Mouse (Mus musculus) hindbrain, embryonic 14.5 days (tissue): ENCODE measurements around the gene Pkp1. TPM values are rescaled to one million over a fixed set of nuclear protein-coding genes. Genes with fewer than 3 reads are reported as not detected.
A peak's percentile ranks its signal among the peaks of the same experiment; 100 is the strongest.

Source experiments
- ATAC-seq: fragments of 200-750 bp; cut with Nextera tagmentation; 2 replicates; pipeline ENCODE4 v1.8.0; 2017; ENCODE audit warnings: moderate number of reproducible peaks, mild to moderate bottlenecking, moderate TSS enrichment, moderate library complexity; ENCODE audit not compliant: low FRiP score
- DNase-seq: peaks from one replicate; pipeline ENCODE4 v3.0.0-alpha.2; 2015; ENCODE audit warnings: low spot score
- H3K27ac ChIP-seq: fragments of 300-500 bp; sonication (generic); 2 replicates; pipeline ENCODE4 v1.5.1; 2014; ENCODE audit warnings: mild to moderate bottlenecking, moderate library complexity
- H3K27me3 ChIP-seq: fragments of 300-500 bp; sonication (generic); 2 replicates; pipeline ENCODE4 v1.6.1; 2014; ENCODE audit warnings: mild to moderate bottlenecking, low read length, mixed read lengths; ENCODE audit not compliant: control insufficient read depth, insufficient read depth
- H3K36me3 ChIP-seq: fragments of 300-500 bp; sonication (generic); replicated peaks from 2 replicates; pipeline ENCODE4 v1.6.1; 2014; ENCODE audit not compliant: control insufficient read depth, insufficient read depth
- H3K4me1 ChIP-seq: fragments of 300-500 bp; sonication (generic); replicated peaks from 2 replicates; pipeline ENCODE4 v1.6.1; 2014; ENCODE audit warnings: antibody characterized with exemption, low read length, mixed read lengths; ENCODE audit not compliant: control insufficient read depth, insufficient read depth
- H3K4me2 ChIP-seq: fragments of 300-500 bp; sonication (generic); replicated peaks from 2 replicates; pipeline ENCODE4 v1.6.1; 2014; ENCODE audit warnings: mild to moderate bottlenecking, moderate library complexity
- H3K4me3 ChIP-seq: fragments of 300-500 bp; sonication (generic); replicated peaks from 2 replicates; pipeline ENCODE4 v1.5.1; 2014; ENCODE audit warnings: mild to moderate bottlenecking, low read length
- H3K9ac ChIP-seq: fragments of 300-500 bp; sonication (generic); 2 replicates; pipeline ENCODE4 v1.6.1; 2014
- H3K9me3 ChIP-seq: fragments of 300-500 bp; sonication (generic); 2 replicates; pipeline ENCODE4 v1.6.1; 2016; ENCODE audit warnings: low read length; ENCODE audit not compliant: control insufficient read depth
- WGBS: fragments of 180-500 bp; shearing (Covaris S2); extraction: QIAGEN DNeasy Blood & Tissue Kit; methylation state at CpG from one replicate; pipeline ENCODE4 v1.1.7; 2014; 5-methylcytosine and 5-hydroxymethylcytosine counted together
- polyA plus RNA-seq: library from polyadenylated mRNA; unstranded; fragments of >200 nt; fragmentation: Nextera tagmentation; extraction: Ambion mirVana; gene quantifications from 2 replicates; pipeline ENCODE4 v1.2.1, GENCODE M21; 2014

Gene Pkp1
- polyA plus RNA-seq, 1 experiment from 2014 or later: not detected

GRCm38 (mm10) chr1:135892233-135892632, 26.8 kb downstream of the Pkp1 start:
- no peaks in the 10 kb centered on the region for H3K9me3 ChIP-seq
- no peak for ATAC-seq
- H3K27me3 ChIP-seq: no peaks in the 10 kb centered on the region
- 56% methylated on average over 6 of the region's 6 CpGs for WGBS
- H3K36me3 ChIP-seq: no peaks in the 10 kb centered on the region
- H3K4me3 ChIP-seq: no peak overlapping the region
- DNase-seq: no peak
- no peak overlapping the region for H3K4me2 ChIP-seq
- H3K27ac ChIP-seq: no peak overlapping the region
- H3K4me1 ChIP-seq: no peaks in the 10 kb centered on the region
- H3K9ac ChIP-seq: no peak overlapping the region

- 83% methylated on average over 11 of the region's 11 CpGs for WGBS
- Histone ChIP-seq H3K4me1 (no peaks in the 10 kb centered on the region), H3K27ac (no peak overlapping the region), H3K4me3 (no peak overlapping the region), H3K36me3 (no peaks in the 10 kb centered on the region), H3K4me2 (no peak overlapping the region), H3K9ac (no peak overlapping the region), H3K9me3 (no peaks in the 10 kb centered on the region), H3K27me3 (no peaks in the 10 kb centered on the region)
- no peak for ATAC-seq
- no peak for DNase-seq
Measured at GRCm38 (mm10) chr1:135891424-135892216, 27.4 kb downstream of the Pkp1 start.

GRCm38 (mm10) chr1:135889461-135890185, 29.4 kb downstream of the Pkp1 start:
- Histone ChIP-seq H3K4me2 (no peak overlapping the region), H3K4me3 (no peak overlapping the region), H3K9ac (no peak overlapping the region), H3K27ac (no peak overlapping the region), H3K4me1 (no peaks in the 10 kb centered on the region), H3K9me3 (no peaks in the 10 kb centered on the region), H3K27me3 (no peaks in the 10 kb centered on the region), H3K36me3 (no peaks in the 10 kb centered on the region)
- DNase-seq (no peak), ATAC-seq (no peak)
- WGBS: 78% methylated on average over 20 of the region's 20 CpGs

GRCm38 (mm10) chr1:135882385-135883109, 36.5 kb downstream of the Pkp1 start:
- H3K36me3 ChIP-seq: no peaks in the 10 kb centered on the region
- H3K27ac ChIP-seq: no peak overlapping the region
- no peaks in the 10 kb centered on the region for H3K27me3 ChIP-seq
- no peak overlapping the region for H3K4me3 ChIP-seq
- no peak for ATAC-seq
- no peak overlapping the region for H3K9ac ChIP-seq
- no peaks in the 10 kb centered on the region for H3K9me3 ChIP-seq
- no peaks in the 10 kb centered on the region for H3K4me1 ChIP-seq
- H3K4me2 ChIP-seq: no peak overlapping the region
- DNase-seq: peak; percentile 66
- 72% methylated on average over 10 of the region's 10 CpGs for WGBS

GRCm38 (mm10) chr1:135877248-135877647, 41.8 kb downstream of the Pkp1 start:
- Histone ChIP-seq H3K4me2 (no peak overlapping the region), H3K27ac (no peak overlapping the region), H3K36me3 (no peaks in the 10 kb centered on the region), H3K9me3 (no peaks in the 10 kb centered on the region), H3K4me3 (no peak overlapping the region), H3K4me1 (no peaks in the 10 kb centered on the region), H3K27me3 (no peaks in the 10 kb centered on the region), H3K9ac (no peak overlapping the region)
- no peak for DNase-seq
- 85% methylated on average over 2 of the region's 2 CpGs for WGBS
- ATAC-seq: no peak

GRCm38 (mm10) chr1:135872991-135873390, 46.0 kb downstream of the Pkp1 start:
- no peaks in the 10 kb centered on the region for H3K36me3 ChIP-seq
- no peaks in the 10 kb centered on the region for H3K4me1 ChIP-seq
- no peaks in the 10 kb centered on the region for H3K27me3 ChIP-seq
- DNase-seq: no peak
- H3K4me2 ChIP-seq: no peak overlapping the region
- H3K9ac ChIP-seq: no peak overlapping the region
- 81% methylated on average over 4 of the region's 4 CpGs for WGBS
- no peak overlapping the region for H3K27ac ChIP-seq
- ATAC-seq: no peak
- no peaks in the 10 kb centered on the region for H3K9me3 ChIP-seq
- no peak overlapping the region for H3K4me3 ChIP-seq

GRCm38 (mm10) chr1:135868570-135868969, 50.4 kb downstream of the Pkp1 start:
- no peak overlapping the region for H3K9ac ChIP-seq
- no peaks in the 10 kb centered on the region for H3K9me3 ChIP-seq
- no peak overlapping the region for H3K4me2 ChIP-seq
- H3K36me3 ChIP-seq: no peaks in the 10 kb centered on the region
- no peak overlapping the region for H3K27ac ChIP-seq
- DNase-seq: no peak
- ATAC-seq: no peak
- no peaks in the 10 kb centered on the region for H3K27me3 ChIP-seq
- H3K4me1 ChIP-seq: no peaks in the 10 kb centered on the region
- WGBS: 93% methylated on average over 6 of the region's 6 CpGs
- H3K4me3 ChIP-seq: no peak overlapping the region

- H3K4me1 ChIP-seq: no peaks in the 10 kb centered on the region
- no peak overlapping the region for H3K4me2 ChIP-seq
- no peaks in the 10 kb centered on the region for H3K36me3 ChIP-seq
- no peaks in the 10 kb centered on the region for H3K27me3 ChIP-seq
- no peak overlapping the region for H3K4me3 ChIP-seq
- no peak overlapping the region for H3K27ac ChIP-seq
- no peaks in the 10 kb centered on the region for H3K9me3 ChIP-seq
- no peak overlapping the region for H3K9ac ChIP-seq
- peak; percentile 86 for DNase-seq
- ATAC-seq: peak; percentile 82; the same call in 1 of the 2 replicates
- 53% methylated on average over 19 of the region's 19 CpGs for WGBS
Measured at GRCm38 (mm10) chr1:135865518-135866194, 53.4 kb downstream of the Pkp1 start.

GRCm38 (mm10) chr1:135864830-135865229, 54.2 kb downstream of the Pkp1 start:
- no peak for ATAC-seq
- Histone ChIP-seq H3K4me1 (no peaks in the 10 kb centered on the region), H3K4me3 (no peak overlapping the region), H3K9ac (no peak overlapping the region), H3K27me3 (no peaks in the 10 kb centered on the region), H3K36me3 (no peaks in the 10 kb centered on the region), H3K9me3 (no peaks in the 10 kb centered on the region), H3K27ac (no peak overlapping the region), H3K4me2 (no peak overlapping the region)
- no peak for DNase-seq
- 91% methylated on average over 6 of the region's 6 CpGs for WGBS
